ENCODE assay signal across 10 mouse cellular contexts in genomic region chr10:75832272-75832895, GRCm38 (mm10). TPM values are rescaled to one million over a fixed set of nuclear protein-coding genes. Genes with fewer than 3 reads are reported as not detected.
DNase-seq lines count a peak whose midpoint lies in the region; ATAC-seq and TF ChIP-seq lines count a peak whose summit lies in the region.
"Had no signal": no experiment of that assay in that cellular context is flagged by ENCODE, and none has a peak within 500 bp of the region (broad histone marks: within the 10 kb centered on the region; RNA-seq: fewer than 3 reads in every experiment).

No protein-coding gene starts in this region.

- no peaks in the 10 kb centered on the region for H3K36me3 ChIP-seq in midbrain, embryonic 11.5 days (ENCODE audit: control insufficient read depth, insufficient read depth, low read length)
- H3K36me3 ChIP-seq in midbrain, embryonic 16.5 days (ENCODE audit: control insufficient read depth, insufficient read depth, low read length): no peaks in the 10 kb centered on the region
- H3K36me3 ChIP-seq in forebrain, embryonic 13.5 days (ENCODE audit: poor library complexity, severe bottlenecking): no peaks in the 10 kb centered on the region
- H3K36me3 ChIP-seq: heart, embryonic 13.5 days had no signal

- H3K9ac ChIP-seq in midbrain, embryonic 11.5 days (ENCODE audit: low read length): no peak overlapping the region
- H3K9ac ChIP-seq in midbrain, embryonic 16.5 days (ENCODE audit: low read depth, low read length): no peak overlapping the region
- H3K9ac ChIP-seq in forebrain, embryonic 13.5 days: no peak overlapping the region
- H3K9ac ChIP-seq: heart, embryonic 13.5 days had no signal

- TF ChIP-seq CTCF in cortical plate, adult 2 months (IDR thresholded peaks at IDR 0.05; ENCODE audit: extremely low read depth, insufficient read depth, low read length): peak; percentile 90

- H3K27me3 ChIP-seq in midbrain, embryonic 11.5 days (ENCODE audit: control insufficient read depth, insufficient read depth, low read length): peaks cover 8% of the 10 kb centered on the region; the same call in 1 of the 2 replicates
- peaks cover 10% of the 10 kb centered on the region for H3K27me3 ChIP-seq in midbrain, embryonic 16.5 days (ENCODE audit: control insufficient read depth, insufficient read depth, low read depth, low read length)
- peaks cover 32% of the 10 kb centered on the region for H3K27me3 ChIP-seq in forebrain, embryonic 13.5 days

- H3K9me3 ChIP-seq in midbrain, embryonic 11.5 days (ENCODE audit: control insufficient read depth, low read length): no peaks in the 10 kb centered on the region
- no peaks in the 10 kb centered on the region for H3K9me3 ChIP-seq in midbrain, embryonic 16.5 days (replicated peaks; ENCODE audit: control insufficient read depth, low read length, poor library complexity, severe bottlenecking)
- no peaks in the 10 kb centered on the region for H3K9me3 ChIP-seq in forebrain, embryonic 13.5 days (replicated peaks)
- H3K9me3 ChIP-seq: heart, embryonic 13.5 days had no signal

- no peak overlapping the region for H3K27ac ChIP-seq in midbrain, embryonic 11.5 days (ENCODE audit: low read depth, low read length)
- no peak overlapping the region for H3K27ac ChIP-seq in midbrain, embryonic 16.5 days (ENCODE audit: low read length)
- H3K27ac ChIP-seq in cortical plate, adult 2 months (ENCODE audit: insufficient read depth, low read length): no peak overlapping the region
- no peak overlapping the region for H3K27ac ChIP-seq in forebrain, embryonic 13.5 days
- H3K27ac ChIP-seq: heart, embryonic 13.5 days had no signal

- peaks cover 13% of the 10 kb centered on the region for H3K4me1 ChIP-seq in midbrain, embryonic 11.5 days (ENCODE audit: control insufficient read depth, insufficient read depth, low read length)
- peaks cover 6% of the 10 kb centered on the region for H3K4me1 ChIP-seq in midbrain, embryonic 16.5 days (ENCODE audit: control insufficient read depth, insufficient read depth, low read length)
- H3K4me1 ChIP-seq in cortical plate, adult 2 months (ENCODE audit: control insufficient read depth, insufficient read depth, low read length): no peaks in the 10 kb centered on the region
- H3K4me1 ChIP-seq in forebrain, embryonic 13.5 days: peaks cover 33% of the 10 kb centered on the region

- no peak overlapping the region for H3K4me3 ChIP-seq in midbrain, embryonic 11.5 days (ENCODE audit: low read depth, low read length)
- no peak overlapping the region for H3K4me3 ChIP-seq in midbrain, embryonic 16.5 days (ENCODE audit: low read depth, low read length)
- no peak overlapping the region for H3K4me3 ChIP-seq in cortical plate, adult 2 months (ENCODE audit: insufficient read depth, low read length)
- H3K4me3 ChIP-seq in forebrain, embryonic 13.5 days: no peak overlapping the region
- H3K4me3 ChIP-seq: myocyte had no signal

- DNase-seq in midbrain, embryonic 11.5 days (ENCODE audit: low spot score, missing footprints): peak; percentile 75
- DNase-seq in ZHBTc4 (ENCODE audit: low read depth, low spot score): peak; percentile 81
- peak; percentile 88 for DNase-seq in induced T-regulatory cell, adult 2 months (ENCODE audit: low read depth)
- DNase-seq in lung, postnatal 36 days: peak; percentile 86
- peak; percentile 50 to 61 for DNase-seq in thymus, adult 18-20 months

- no peak overlapping the region for H3K4me2 ChIP-seq in midbrain, embryonic 11.5 days
- no peak overlapping the region for H3K4me2 ChIP-seq in midbrain, embryonic 16.5 days (ENCODE audit: low read length)
- no peak overlapping the region for H3K4me2 ChIP-seq in forebrain, embryonic 13.5 days

- no peak for TF ChIP-seq POLR2A in cortical plate, adult 2 months (IDR thresholded peaks at IDR 0.05; ENCODE audit: extremely low read depth, insufficient read depth, low read length)

- ATAC-seq in midbrain, embryonic 11.5 days (ENCODE audit: low FRiP score): no peak
- no peak for ATAC-seq in midbrain, embryonic 16.5 days
- ATAC-seq in forebrain, embryonic 13.5 days: no peak

- 65% methylated on average over 13 of the region's 13 CpGs for WGBS in midbrain, embryonic 11.5 days
- WGBS in midbrain, embryonic 16.5 days: 67% methylated on average over 13 of the region's 13 CpGs
- 66% methylated on average over 13 of the region's 13 CpGs for WGBS in forebrain, embryonic 13.5 days

RNA-seq across cellular contexts. Expression of gene Gstt2, which starts 4.8 kb away (rescaled TPM):
- 6.3 and 8.4 TPM in 2 replicates for polyA plus RNA-seq in midbrain, embryonic 11.5 days (2014; fragmentation: Nextera tagmentation; extraction: Ambion mirVana)
- 7.0 TPM in 2 replicates for polyA plus RNA-seq in midbrain, embryonic 16.5 days (2015; fragmentation: Nextera tagmentation; extraction: Ambion mirVana)
- 15.6 and 17.1 TPM in 2 replicates for polyA plus RNA-seq in cortical plate, adult 2 months (2012; rRNA removed)
- polyA plus RNA-seq in forebrain, embryonic 13.5 days (2015; fragmentation: Nextera tagmentation; extraction: Ambion mirVana): 4.0 and 4.4 TPM in 2 replicates

RNA-seq across cellular contexts. Expression of gene Gstt4, which starts 10.0 kb away (rescaled TPM):
- not detected in 2 replicates for polyA plus RNA-seq in midbrain, embryonic 11.5 days (2014; fragmentation: Nextera tagmentation; extraction: Ambion mirVana)
- not detected in 2 replicates for polyA plus RNA-seq in midbrain, embryonic 16.5 days (2015; fragmentation: Nextera tagmentation; extraction: Ambion mirVana)
- polyA plus RNA-seq in cortical plate, adult 2 months (2012; rRNA removed): not detected in 2 replicates
- polyA plus RNA-seq in forebrain, embryonic 13.5 days (2015; fragmentation: Nextera tagmentation; extraction: Ambion mirVana): not detected in 2 replicates
- polyA plus RNA-seq: heart, embryonic 13.5 days; myocyte had no signal

RNA-seq across cellular contexts. Expression of gene Mif, which starts 27.7 kb away (rescaled TPM):
- 1,631 and 1,834 TPM in 2 replicates for polyA plus RNA-seq in midbrain, embryonic 11.5 days (2014; fragmentation: Nextera tagmentation; extraction: Ambion mirVana)
- polyA plus RNA-seq in midbrain, embryonic 16.5 days (2015; fragmentation: Nextera tagmentation; extraction: Ambion mirVana): 1,399 and 1,460 TPM in 2 replicates
- polyA plus RNA-seq in cortical plate, adult 2 months (2012; rRNA removed): 1,035 and 1,146 TPM in 2 replicates
- polyA plus RNA-seq in forebrain, embryonic 13.5 days (2015; fragmentation: Nextera tagmentation; extraction: Ambion mirVana): 1,962 and 1,979 TPM in 2 replicates

RNA-seq across cellular contexts. Expression of gene Gstt1, which starts 34.0 kb away (rescaled TPM):
- 4.9 and 6.1 TPM in 2 replicates for polyA plus RNA-seq in midbrain, embryonic 11.5 days (2014; fragmentation: Nextera tagmentation; extraction: Ambion mirVana)
- polyA plus RNA-seq in midbrain, embryonic 16.5 days (2015; fragmentation: Nextera tagmentation; extraction: Ambion mirVana): 18.7 and 20.3 TPM in 2 replicates
- polyA plus RNA-seq in cortical plate, adult 2 months (2012; rRNA removed): 28.9 and 31.7 TPM in 2 replicates
- polyA plus RNA-seq in forebrain, embryonic 13.5 days (2015; fragmentation: Nextera tagmentation; extraction: Ambion mirVana): 6.4 and 6.5 TPM in 2 replicates

RNA-seq across cellular contexts. Expression of gene Gstt3, which starts 51.2 kb away (rescaled TPM):
- 1.0 and 1.2 TPM in 2 replicates for polyA plus RNA-seq in midbrain, embryonic 11.5 days (2014; fragmentation: Nextera tagmentation; extraction: Ambion mirVana)
- 0.53 and 1.4 TPM in 2 replicates for polyA plus RNA-seq in midbrain, embryonic 16.5 days (2015; fragmentation: Nextera tagmentation; extraction: Ambion mirVana)
- polyA plus RNA-seq in cortical plate, adult 2 months (2012; rRNA removed): 4.1 and 4.7 TPM in 2 replicates
- 0.45 and 0.52 TPM in 2 replicates for polyA plus RNA-seq in forebrain, embryonic 13.5 days (2015; fragmentation: Nextera tagmentation; extraction: Ambion mirVana)
